Mouse (Mus musculus) heart, embryonic 13.5 days (tissue): ENCODE results near the gene Hspb6. TPM values are rescaled to one million over a fixed set of nuclear protein-coding genes. Genes with fewer than 3 reads are reported as not detected.
A peak's percentile ranks its signal among the peaks of the same experiment; 100 is the strongest.

Experiments
- ATAC-seq: fragments of 200-750 bp; cut with Nextera tagmentation; 2 replicates; pipeline ENCODE4 v1.8.0; 2017; ENCODE audit warnings: moderate TSS enrichment; ENCODE audit not compliant: insufficient number of reproducible peaks, low FRiP score, low TSS enrichment; ENCODE audit errors: extremely low read depth
- H3K27ac ChIP-seq: fragments of 300-500 bp; sonication (generic); replicated peaks from 2 replicates; pipeline ENCODE4 v1.5.1; 2015; ENCODE audit warnings: moderate library complexity, mild to moderate bottlenecking, inconsistent platforms
- H3K27me3 ChIP-seq: fragments of 300-500 bp; sonication (generic); replicated peaks from 2 replicates; pipeline ENCODE4 v1.6.1; 2015; ENCODE audit warnings: mild to moderate bottlenecking, inconsistent platforms
- H3K36me3 ChIP-seq: fragments of 300-500 bp; sonication (generic); 2 replicates; pipeline ENCODE4 v1.6.1; 2015; ENCODE audit warnings: mild to moderate bottlenecking, inconsistent platforms
- H3K4me1 ChIP-seq: fragments of 300-500 bp; sonication (generic); 2 replicates; pipeline ENCODE4 v1.6.1; 2015; ENCODE audit warnings: inconsistent platforms
- H3K4me2 ChIP-seq: fragments of 300-500 bp; sonication (generic); 2 replicates; pipeline ENCODE4 v1.6.1; 2015; ENCODE audit warnings: inconsistent platforms, mild to moderate bottlenecking, moderate library complexity
- H3K4me3 ChIP-seq: fragments of 300-500 bp; sonication (generic); 2 replicates; pipeline ENCODE4 v1.5.1; 2015; ENCODE audit warnings: moderate library complexity, mild to moderate bottlenecking, inconsistent platforms
- H3K9ac ChIP-seq: fragments of 300-500 bp; sonication (generic); 2 replicates; pipeline ENCODE4 v1.6.1; 2015; ENCODE audit warnings: inconsistent platforms, mild to moderate bottlenecking, moderate library complexity
- H3K9me3 ChIP-seq: fragments of 300-500 bp; sonication (generic); 2 replicates; pipeline ENCODE4 v1.6.1; 2016; ENCODE audit warnings: inconsistent platforms
- WGBS: fragments of 180-500 bp; shearing (Covaris S2); methylation state at CpG from one replicate; pipeline ENCODE4 v1.1.7; 2015; ENCODE audit warnings: mixed read lengths; 5-methylcytosine and 5-hydroxymethylcytosine counted together
- polyA plus RNA-seq: library from polyadenylated mRNA; unstranded; fragments of >200 nt; fragmentation: Nextera tagmentation; extraction: Ambion mirVana; gene quantifications from 2 replicates; pipeline ENCODE4 v1.2.1, GENCODE M21; 2015

Hspb6 gene
- polyA plus RNA-seq, 1 experiment from 2014 or later: 76.6 TPM

- H3K4me2 ChIP-seq: peak overlapping the region; percentile 80
- H3K9ac ChIP-seq: peak overlapping the region; percentile 90
- peak overlapping the region; percentile 79 for H3K4me3 ChIP-seq
- H3K4me1 ChIP-seq: peaks cover 34% of the 10 kb centered on the region
- no peaks in the 10 kb centered on the region for H3K9me3 ChIP-seq
- WGBS: 79% methylated on average over 22 of the region's 22 CpGs
- H3K27me3 ChIP-seq: no peaks in the 10 kb centered on the region
- no peak for ATAC-seq
- peak overlapping the region; percentile 96 for H3K27ac ChIP-seq
- H3K36me3 ChIP-seq: peaks cover 47% of the 10 kb centered on the region
These were observed 2.0 kb downstream of the Hspb6 start for GRCm38 (mm10) chr7:30553810-30554584.

DNA sequence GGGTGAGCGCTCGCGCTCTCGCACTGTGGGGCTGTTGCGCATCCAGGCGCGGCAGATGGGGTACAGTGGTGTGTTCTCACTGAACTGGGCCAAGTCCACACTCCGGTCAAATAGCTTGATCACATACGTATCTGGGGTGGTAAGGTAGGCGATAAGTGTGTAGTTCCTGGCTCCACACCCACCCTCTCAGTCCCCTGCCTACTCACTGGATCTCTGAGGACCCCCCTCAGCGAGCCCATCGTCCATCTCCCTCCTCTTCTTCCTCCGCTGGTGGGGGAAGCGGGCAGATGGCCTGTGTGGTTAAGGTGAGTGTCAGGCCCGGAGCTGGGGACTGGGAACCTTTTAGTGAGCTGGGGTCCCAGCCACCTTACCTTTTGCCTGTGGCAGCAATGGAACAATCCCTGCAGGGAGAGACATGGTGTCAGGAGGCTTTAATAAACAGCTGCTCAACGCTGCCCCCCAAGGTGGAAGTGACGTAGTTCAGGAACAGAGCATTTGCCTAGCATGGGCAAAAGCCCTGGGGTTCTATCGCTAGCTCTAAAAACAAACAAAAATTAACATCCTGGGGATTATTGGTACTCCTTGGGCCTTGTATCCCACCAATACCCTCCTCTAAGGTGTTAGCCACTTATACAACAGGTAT lies 5.0 kb downstream of the Hspb6 start:
- Histone ChIP-seq H3K9ac (no peak overlapping the region), H3K27ac (no peak overlapping the region), H3K4me3 (no peak overlapping the region), H3K27me3 (no peaks in the 10 kb centered on the region), H3K36me3 (peaks cover 45% of the 10 kb centered on the region), H3K4me2 (no peak overlapping the region), H3K9me3 (no peaks in the 10 kb centered on the region), H3K4me1 (peaks cover 40% of the 10 kb centered on the region)
- 91% methylated on average over 18 of the region's 18 CpGs for WGBS
- no peak for ATAC-seq

GRCm38 (mm10) chr7:30557901-30558514 lies 6.0 kb downstream of the Hspb6 start:
- no peak for ATAC-seq
- peak overlapping the region; percentile 90 for H3K9ac ChIP-seq
- H3K4me1 ChIP-seq: peaks cover 36% of the 10 kb centered on the region
- no peaks in the 10 kb centered on the region for H3K9me3 ChIP-seq
- 79% methylated on average over 13 of the region's 13 CpGs for WGBS
- H3K27ac ChIP-seq: no peak overlapping the region
- no peaks in the 10 kb centered on the region for H3K27me3 ChIP-seq
- peak overlapping the region; percentile 72 for H3K4me3 ChIP-seq
- H3K4me2 ChIP-seq: peak overlapping the region; percentile 98
- H3K36me3 ChIP-seq: peaks cover 45% of the 10 kb centered on the region

DNA sequence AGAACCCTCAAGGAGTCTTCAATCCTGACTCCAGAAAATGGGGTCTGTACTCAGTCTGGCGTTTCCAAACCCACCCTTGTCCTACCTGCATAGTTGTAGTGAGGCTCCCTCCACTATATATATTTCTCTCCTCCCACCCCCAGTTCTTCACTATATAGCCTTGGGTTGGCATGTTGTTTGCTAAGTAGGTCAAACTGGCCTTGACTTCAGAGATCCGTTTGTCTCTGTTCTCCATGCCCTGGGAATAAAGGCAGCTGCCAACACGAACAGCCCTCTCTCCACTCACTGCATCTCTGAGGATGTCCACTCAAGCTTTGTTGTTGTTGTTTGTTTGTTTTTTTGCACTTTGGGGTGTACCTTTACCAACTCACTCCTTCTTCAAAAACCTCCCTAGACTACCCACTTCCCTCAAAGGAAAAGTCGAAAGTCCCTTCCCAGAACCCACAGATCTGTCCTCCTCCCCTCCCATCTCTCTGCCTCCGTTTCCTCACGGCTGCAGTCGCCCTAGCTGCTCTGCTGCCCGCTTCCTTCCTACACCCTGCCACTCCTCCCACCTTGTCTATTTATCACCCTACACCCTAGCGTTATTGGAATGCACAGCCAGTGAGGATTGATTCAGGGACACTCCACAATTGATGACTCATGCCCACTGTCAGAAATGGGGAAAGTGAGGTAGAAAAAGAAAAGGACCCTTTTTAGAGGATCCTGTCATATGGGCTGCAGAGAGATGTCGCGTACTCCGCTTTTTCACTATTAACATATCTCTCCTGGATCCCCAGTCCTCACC lies 6.9 kb downstream of the Hspb6 start:
- peak overlapping the region; percentile 72 for H3K4me3 ChIP-seq
- peaks cover 30% of the 10 kb centered on the region for H3K4me1 ChIP-seq
- peak overlapping the region; percentile 61 for H3K27ac ChIP-seq
- peak overlapping the region; percentile 98 for H3K4me2 ChIP-seq
- peak overlapping the region; percentile 90 for H3K9ac ChIP-seq
- WGBS: 13% methylated on average over 12 of the region's 12 CpGs
- peaks cover 45% of the 10 kb centered on the region for H3K36me3 ChIP-seq
- H3K27me3 ChIP-seq: no peaks in the 10 kb centered on the region
- ATAC-seq: no peak
- H3K9me3 ChIP-seq: no peaks in the 10 kb centered on the region

DNA sequence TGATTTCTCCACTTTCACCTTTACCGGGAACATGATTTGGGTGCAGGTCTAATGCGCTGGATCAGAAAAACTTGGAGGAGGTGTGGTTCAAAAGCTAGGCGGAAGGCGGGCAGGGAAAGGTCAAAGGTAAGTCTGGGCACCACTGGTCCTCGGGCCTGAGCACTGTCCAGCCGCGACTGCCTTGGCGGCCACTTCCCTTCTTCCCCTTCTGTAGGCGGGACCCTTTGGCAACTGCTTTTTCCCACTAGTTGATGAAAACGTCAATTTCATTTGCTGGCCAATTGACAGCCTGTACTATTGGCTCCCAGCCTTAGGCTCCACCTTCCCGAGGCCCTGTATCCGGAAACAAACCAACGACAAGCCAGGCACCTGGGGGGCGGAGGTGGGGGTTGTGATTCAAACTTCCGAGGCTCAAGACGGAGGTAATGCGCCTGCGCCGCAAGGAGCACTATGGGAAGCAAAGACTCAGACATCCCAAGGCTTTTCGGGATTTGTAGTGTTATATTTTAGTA lies 7.5 kb downstream of the Hspb6 start, which contains the start of gene Lin37:
Gene Lin37, minus strand, starts transcription at position 396 of the 512 bp plus-strand sequence.
- Histone ChIP-seq H3K4me2 (peak within 1 kb of the TSS; percentile 98), H3K4me3 (peak within 1 kb of the TSS; percentile 72), H3K9me3 (no peaks in the 10 kb centered on the region), H3K36me3 (peaks cover 45% of the 10 kb centered on the region), H3K27ac (peak within 1 kb of the TSS; percentile 61), H3K9ac (peak within 1 kb of the TSS; percentile 90), H3K4me1 (peaks cover 33% of the 10 kb centered on the region), H3K27me3 (no peaks in the 10 kb centered on the region)
- peak; percentile 61 for ATAC-seq
- WGBS: under 1% methylated on average over 20 of the region's 20 CpGs

- WGBS: 64% methylated on average over 2 of the region's 2 CpGs
- Histone ChIP-seq H3K9ac (peak overlapping the region; percentile 72), H3K27ac (no peak overlapping the region; the same call in 1 of the 2 replicates), H3K4me2 (peak overlapping the region; percentile 98), H3K4me3 (peak overlapping the region; percentile 72), H3K9me3 (no peaks in the 10 kb centered on the region), H3K36me3 (peaks cover 43% of the 10 kb centered on the region), H3K4me1 (peaks cover 33% of the 10 kb centered on the region), H3K27me3 (no peaks in the 10 kb centered on the region)
- ATAC-seq: no peak
These were observed 8.3 kb downstream of the Hspb6 start for GRCm38 (mm10) chr7:30560296-30560695.

GRCm38 (mm10) chr7:30562526-30563116 lies 10.6 kb downstream of the Hspb6 start:
- under 1% methylated on average over 27 of the region's 27 CpGs for WGBS
- Histone ChIP-seq H3K4me2 (peak overlapping the region; percentile 85), H3K27ac (peak overlapping the region; percentile 98), H3K36me3 (peaks cover 43% of the 10 kb centered on the region), H3K9me3 (no peaks in the 10 kb centered on the region), H3K4me3 (peak overlapping the region; percentile 91), H3K9ac (peak overlapping the region; percentile 87), H3K27me3 (no peaks in the 10 kb centered on the region), H3K4me1 (peaks cover 33% of the 10 kb centered on the region)
- no peak for ATAC-seq

- no peaks in the 10 kb centered on the region for H3K27me3 ChIP-seq
- peaks cover 26% of the 10 kb centered on the region for H3K4me1 ChIP-seq
- H3K4me2 ChIP-seq: peak within 1 kb of the TSS; percentile 85
- peak within 1 kb of the TSS; percentile 91 for H3K4me3 ChIP-seq
- under 1% methylated on average over 44 of the region's 45 CpGs for WGBS
- peak within 1 kb of the TSS; percentile 96 for H3K9ac ChIP-seq
- H3K27ac ChIP-seq: peak within 1 kb of the TSS; percentile 98
- no peaks in the 10 kb centered on the region for H3K9me3 ChIP-seq
- H3K36me3 ChIP-seq: peaks cover 46% of the 10 kb centered on the region
- peak; percentile 79 for ATAC-seq
These were observed 11.3 kb downstream of the Hspb6 start, which contains the start of the genes U2af1l4, Gm49396 and Psenen for GRCm38 (mm10) chr7:30563117-30563905. Gene U2af1l4 (plus strand): TSS chr7:30563301. Gene Gm49396 (plus strand): TSS chr7:30563344. Gene Psenen (minus strand): TSS chr7:30563627.

- Histone ChIP-seq H3K27ac (peak overlapping the region; percentile 98), H3K4me2 (peak overlapping the region; percentile 85), H3K4me3 (peak overlapping the region; percentile 91), H3K9me3 (no peaks in the 10 kb centered on the region), H3K9ac (peak overlapping the region; percentile 96), H3K27me3 (no peaks in the 10 kb centered on the region), H3K4me1 (peaks cover 20% of the 10 kb centered on the region), H3K36me3 (peaks cover 52% of the 10 kb centered on the region)
- ATAC-seq: no peak
- 19% methylated on average over 6 of the region's 6 CpGs for WGBS
These were observed 11.9 kb downstream of the Hspb6 start for GRCm38 (mm10) chr7:30563906-30564280.
